Mouse (Mus musculus) CH12.LX (cell line): Measurements from ENCODE around the gene Gm17087. TPM values are rescaled to one million over a fixed set of nuclear protein-coding genes. Genes with fewer than 3 reads are reported as not detected.
A peak's percentile ranks its signal among the peaks of the same experiment; 100 is the strongest.

Experiments used
- DNase-seq: peaks from one replicate; pipeline ENCODE4 v3.0.0-alpha.2; 2013; ENCODE audit errors: extremely low read depth
- H3K27ac ChIP-seq: 2 replicates; pipeline ENCODE4 v1.5.1; 2012; ENCODE audit warnings: low read depth, mild to moderate bottlenecking, control low read depth, moderate library complexity; ENCODE audit not compliant: insufficient read depth
- H3K27me3 ChIP-seq: replicated peaks from 2 replicates; pipeline ENCODE3; 2012; ENCODE audit warnings: inconsistent platforms
- H3K36me3 ChIP-seq, 2 experiments: replicated peaks in 1 of 2; 2 replicates each; pipeline versions ENCODE3 to v1.6.1; 2012; ENCODE audit warnings: inconsistent platforms in 1 of 2, low read length in 1 of 2, mild to moderate bottlenecking in 1 of 2, mixed read lengths in 1 of 2, moderate library complexity in 1 of 2; ENCODE audit not compliant: control insufficient read depth in 1 of 2, insufficient read depth in 1 of 2
- H3K4me1 ChIP-seq, 2 experiments: 2 replicates each; pipeline ENCODE4 v1.6.1; 2012; ENCODE audit warnings: inconsistent platforms in 1 of 2, moderate library complexity in 1 of 2; ENCODE audit not compliant: insufficient read depth in 2 of 2, control insufficient read depth in 1 of 2
- H3K4me2 ChIP-seq: 2 replicates; pipeline ENCODE4 v1.6.1; 2012; ENCODE audit warnings: low read depth, mild to moderate bottlenecking, control low read depth; ENCODE audit not compliant: poor library complexity, insufficient read depth, severe bottlenecking
- H3K4me3 ChIP-seq, 3 experiments: fragments of 150-350 bp in 1 of 3; sonication (generic) in 1 of 3; replicated peaks in 1 of 3; 2 replicates each; pipeline versions ENCODE3 to v1.5.1; 2011 to 2012; ENCODE audit warnings: low read depth in 2 of 3, low read length in 2 of 3, mild to moderate bottlenecking in 2 of 3, moderate library complexity in 2 of 3, control low read depth in 1 of 3, improper control_type of control experiment in 1 of 3, inconsistent platforms in 1 of 3, mixed read lengths in 1 of 3; ENCODE audit not compliant: poor library complexity in 1 of 3
- H3K79me2 ChIP-seq: replicated peaks from 2 replicates; pipeline ENCODE4 v1.6.1; 2012; ENCODE audit warnings: mild to moderate bottlenecking, moderate library complexity; ENCODE audit not compliant: control insufficient read depth, poor library complexity, insufficient read depth, severe bottlenecking; ENCODE audit errors: extremely low read depth
- H3K9ac ChIP-seq: 2 replicates; pipeline ENCODE4 v1.6.1; 2012; ENCODE audit warnings: low read depth, mild to moderate bottlenecking, control low read depth, moderate library complexity; ENCODE audit not compliant: insufficient read depth
- H3K9me3 ChIP-seq: replicated peaks from 2 replicates; pipeline ENCODE3; 2012; ENCODE audit warnings: low read length, inconsistent platforms, mixed read lengths
- BHLHE40 ChIP-seq: IDR thresholded peaks from 2 replicates; pipeline ENCODE4 v1.6.1; 2011; ENCODE audit warnings: mild to moderate bottlenecking, low read depth, low read length, improper control_type of control experiment
- CHD2 ChIP-seq: IDR thresholded peaks from 2 replicates; pipeline ENCODE4 v1.6.1; 2011; ENCODE audit warnings: low read length, improper control_type of control experiment
- CTCF ChIP-seq, 2 experiments: IDR thresholded peaks in 1 of 2; conservative IDR thresholded peaks in 1 of 2; 2 replicates each; pipeline ENCODE4 v1.5.1; 2011 to 2012; ENCODE audit warnings: low read depth in 2 of 2, low read length in 2 of 2, improper control_type of control experiment in 1 of 2, inconsistent platforms in 1 of 2, mild to moderate bottlenecking in 1 of 2, moderate library complexity in 1 of 2
- EP300 ChIP-seq: IDR thresholded peaks from 2 replicates; pipeline ENCODE4 v1.6.1; 2011; ENCODE audit warnings: low read length, improper control_type of control experiment
- JUN ChIP-seq: IDR thresholded peaks from 2 replicates; pipeline ENCODE4 v1.6.1; 2011; ENCODE audit warnings: low read depth, mild to moderate bottlenecking, low read length, improper control_type of control experiment, moderate library complexity; ENCODE audit not compliant: insufficient read depth
- JUND ChIP-seq: conservative IDR thresholded peaks from 2 replicates; pipeline ENCODE4 v1.6.1; 2011; ENCODE audit warnings: low read depth, low read length, improper control_type of control experiment
- MAFK ChIP-seq: IDR thresholded peaks from 2 replicates; pipeline ENCODE4 v1.6.1; 2011; ENCODE audit warnings: low read length, improper control_type of control experiment; ENCODE audit not compliant: insufficient replicate concordance
- MAX ChIP-seq: IDR thresholded peaks from 2 replicates; pipeline ENCODE4 v1.6.1; 2011; ENCODE audit warnings: low read length, improper control_type of control experiment
- MAZ ChIP-seq: IDR thresholded peaks from 2 replicates; pipeline ENCODE4 v1.6.1; 2012; ENCODE audit warnings: low read depth, mild to moderate bottlenecking, inconsistent platforms, low read length, improper control_type of control experiment, moderate library complexity
- MEF2A ChIP-seq: IDR thresholded peaks from 2 replicates; pipeline ENCODE4 v1.6.1; 2014; ENCODE audit warnings: low read depth, mild to moderate bottlenecking, inconsistent platforms, low read length, improper control_type of control experiment, borderline replicate concordance
- NELFE ChIP-seq: IDR thresholded peaks from 2 replicates; pipeline ENCODE4 v1.6.1; 2011; ENCODE audit warnings: low read depth, low read length, improper control_type of control experiment
- POLR2A ChIP-seq: IDR thresholded peaks from 2 replicates; pipeline ENCODE4 v1.6.1; 2011; ENCODE audit warnings: low read depth, mild to moderate bottlenecking, improper control_type of control experiment, low read length
- POLR2AphosphoS2 ChIP-seq: IDR thresholded peaks from 2 replicates; pipeline ENCODE4 v1.6.1; 2011; ENCODE audit warnings: low read depth, low read length, improper control_type of control experiment
- RCOR1 ChIP-seq: conservative IDR thresholded peaks from 2 replicates; pipeline ENCODE4 v1.6.1; 2012; ENCODE audit warnings: low read depth, mild to moderate bottlenecking, inconsistent platforms, low read length, improper control_type of control experiment
- SIN3A ChIP-seq: IDR thresholded peaks from 2 replicates; pipeline ENCODE4 v1.6.1; 2012; ENCODE audit warnings: low read length, improper control_type of control experiment, inconsistent platforms
- SMC3 ChIP-seq: IDR thresholded peaks from 2 replicates; pipeline ENCODE4 v1.6.1; 2011; ENCODE audit warnings: low read depth, low read length, improper control_type of control experiment
- TCF12 ChIP-seq: IDR thresholded peaks from 2 replicates; pipeline ENCODE4 v1.6.1; 2014; ENCODE audit warnings: low read depth, mild to moderate bottlenecking, inconsistent platforms, low read length, improper control_type of control experiment
- USF1 ChIP-seq: IDR thresholded peaks from 2 replicates; pipeline ENCODE4 v1.6.1; 2014; ENCODE audit warnings: low read depth, mild to moderate bottlenecking, inconsistent platforms, low read length, improper control_type of control experiment
- USF2 ChIP-seq: conservative IDR thresholded peaks from 2 replicates; pipeline ENCODE4 v1.6.1; 2011; ENCODE audit warnings: low read depth, low read length, improper control_type of control experiment
- ZKSCAN1 ChIP-seq: IDR thresholded peaks from 2 replicates; pipeline ENCODE4 v1.6.1; 2012; ENCODE audit warnings: low read depth, inconsistent platforms, low read length, improper control_type of control experiment, borderline replicate concordance
- ZNF384 ChIP-seq: IDR thresholded peaks from 2 replicates; pipeline ENCODE4 v1.6.1; 2012; ENCODE audit warnings: low read depth, low read length, improper control_type of control experiment, inconsistent platforms
- dilution Hi-C: fragments of 300-500 bp; cut with MboI; formaldehyde crosslinking; loops from 2 replicates; pipeline ENCODE4 v1.14.3; 2020; ENCODE audit warnings: low sequenced_read_pairs; ENCODE audit not compliant: extremely low pct_unique_long_range_greater_than_20kb, extremely low pct_ligation_motif_present
- in situ Hi-C: fragments of 300-500 bp; cut with MboI; formaldehyde crosslinking; loops from 3 replicates; pipeline ENCODE4 v1.14.3; 2019; ENCODE audit warnings: low sequenced_read_pairs, low pct_ligation_motif_present, low pct_unique_long_range_greater_than_20kb, mixed read lengths
- polyA plus RNA-seq: library from polyadenylated mRNA; unstranded; fragments of >175 nt; gene quantifications from 2 replicates; pipeline ENCODE4 v1.2.1, GENCODE M21; 2012; ENCODE audit warnings: low read depth; ENCODE audit not compliant: insufficient read length
- total RNA-seq, 2 experiments: library from RNA; depleted of rRNA; stranded (reverse); fragments of 300-350 nt in 1 of 2; fragments of >200 nt in 1 of 2; gene quantifications; 2 replicates each; pipeline ENCODE4 v1.2.3; 2012 to 2014

Gene Gm17087
- total and polyA plus RNA-seq, 3 experiments, result 1.2 TPM; not detected in 2

GRCm38 (mm10) chr17:8524387-8525165 lies 42.2 kb downstream of the Gm17087 start:
- peak overlapping the region in 1 of 3 experiments; percentile 19 for H3K4me3 ChIP-seq
- H3K36me3 ChIP-seq, result no peaks in the 10 kb centered on the region
- no peak overlapping the region for H3K27ac ChIP-seq
- peaks cover 5 to 8% of the 10 kb centered on the region in 2 experiments for H3K4me1 ChIP-seq
- H3K27me3 ChIP-seq, result peaks cover 63% of the 10 kb centered on the region
- in situ Hi-C loops, result no loop called here
- DNase-seq, result no peak
- H3K4me2 ChIP-seq, result peak overlapping the region; percentile 90
- no peak overlapping the region for H3K9ac ChIP-seq
- H3K79me2 ChIP-seq, result no peaks in the 10 kb centered on the region
- TF ChIP-seq USF1 (no peak), RCOR1 (no peak), BHLHE40 (peak; percentile 4; the same call in 1 of the 2 replicates), CTCF (conservative IDR thresholded peaks at IDR 0.05 in 1 of 2, IDR thresholded peaks at IDR 0.05 in 1 of 2; ENCODE audit: low read depth in 2 of 2, low read length in 2 of 2) (peak in 1 of 2 experiments; percentile 46; a peak in 2 of 4 replicates), CHD2 (no peak), SMC3 (no peak)
- TF ChIP-seq, all 38 proteins: peak for 2
- dilution Hi-C loops, result no loop called here
- no peaks in the 10 kb centered on the region for H3K9me3 ChIP-seq

DNA sequence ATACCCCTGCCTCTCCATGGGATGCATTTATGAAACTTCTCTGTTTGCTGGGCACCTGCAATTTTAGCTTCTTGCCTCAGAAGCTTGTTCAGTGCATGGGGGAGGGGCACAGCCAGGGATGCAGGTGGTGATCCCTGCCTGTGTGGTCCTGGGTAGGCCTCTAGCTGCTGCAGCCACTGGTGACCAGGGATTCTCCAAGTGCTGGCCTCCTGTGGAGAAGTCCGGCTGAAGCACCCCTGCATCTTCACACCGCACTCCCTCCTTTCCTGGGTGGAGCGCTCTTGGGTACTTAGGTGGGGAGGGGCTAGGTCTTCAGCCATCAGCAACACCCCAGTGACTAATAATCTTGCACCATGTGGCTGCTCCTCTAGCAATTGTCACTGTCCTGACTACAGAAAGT lies 42.8 kb downstream of the Gm17087 start:
- Histone ChIP-seq H3K4me1 (peaks cover 5 to 8% of the 10 kb centered on the region in 2 experiments), H3K4me2 (peak overlapping the region; percentile 90; the same call in 1 of the 2 replicates), H3K36me3 (no peaks in the 10 kb centered on the region), H3K27me3 (peaks cover 66% of the 10 kb centered on the region), H3K79me2 (no peaks in the 10 kb centered on the region), H3K9me3 (no peaks in the 10 kb centered on the region), H3K4me3 (no peak overlapping the region), H3K9ac (no peak overlapping the region), H3K27ac (no peak overlapping the region)
- TF ChIP-seq ZKSCAN1 (no peak), MAZ (no peak), EP300 (no peak), SIN3A (no peak), MAX (no peak), MEF2A (no peak), POLR2A (no peak), JUN (no peak), TCF12 (no peak), JUND (no peak), NELFE (no peak), ZNF384 (no peak), USF2 (no peak), MAFK (no peak), POLR2AphosphoS2 (no peak), RCOR1 (no peak), BHLHE40 (no peak)
- in situ Hi-C loops, result no loop called here
- dilution Hi-C loops, result no loop called here
- DNase-seq, result no peak
